Mouse (Mus musculus): Measurements from ENCODE around the gene Aftph.
"Not testable (repeated sequence)": the region's sequence is repeated elsewhere in the genome, so short reads cannot be mapped to it uniquely, and the experiment has no call there.

Gene Aftph

GRCm38 (mm10) chr11:20741201-20742100 lies at the start of gene Aftph:
Aftph (minus strand) TSS chr11:20741589.
- peak; percentile 97 to 99 for DNase-seq (ENCODE audit: low spot score in 2 of 2)

GRCm38 (mm10) chr11:20789015-20789414 lies 47.6 kb upstream of the Aftph start:
- no peak for DNase-seq (ENCODE audit: low spot score in 2 of 2)

DNA sequence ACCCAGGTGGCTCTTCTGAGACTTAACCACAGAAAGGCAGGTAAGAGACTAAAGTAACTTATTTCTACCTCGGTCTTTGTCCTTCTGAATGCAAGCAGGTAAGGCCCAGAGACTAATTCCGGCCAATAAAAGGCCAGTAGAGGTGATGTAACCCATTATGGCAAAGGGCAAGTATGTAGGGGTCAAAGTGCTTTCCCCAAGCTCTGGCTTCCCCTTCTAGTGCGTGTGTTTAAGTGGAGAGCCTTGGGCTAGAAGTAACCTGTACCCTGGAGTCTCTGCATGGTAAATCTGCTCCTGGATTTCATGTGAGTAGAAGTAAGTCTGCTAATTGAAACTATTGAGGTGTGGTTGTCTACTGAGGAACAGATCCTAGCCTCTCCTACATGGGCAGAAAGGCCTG lies 46.7 kb upstream of the Aftph start:
- no peak for DNase-seq (ENCODE audit: low spot score in 2 of 2)

GRCm38 (mm10) chr11:20786191-20786590 lies 44.8 kb upstream of the Aftph start:
- no peak for DNase-seq (ENCODE audit: low spot score in 2 of 2)

DNA sequence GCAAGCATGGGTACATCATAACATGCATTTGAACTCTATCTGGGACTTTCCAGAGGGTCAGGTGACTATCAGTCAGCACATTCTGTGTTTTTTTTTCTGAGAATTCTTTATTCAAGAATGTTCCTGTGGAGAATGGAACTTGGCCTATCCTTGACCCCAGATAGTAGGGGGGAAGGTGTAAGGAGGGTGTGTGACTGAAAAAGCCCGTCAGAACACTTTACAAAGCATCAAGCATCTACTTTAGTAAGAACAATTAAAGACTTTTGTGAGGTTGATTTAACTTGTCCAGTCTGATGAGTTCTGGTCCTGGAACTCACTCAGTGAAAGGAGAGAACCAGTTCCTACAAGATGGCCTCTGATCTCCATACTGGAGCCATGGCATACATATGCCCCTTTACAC lies 43.8 kb upstream of the Aftph start:
- DNase-seq (ENCODE audit: low spot score in 2 of 2): no peak

DNA sequence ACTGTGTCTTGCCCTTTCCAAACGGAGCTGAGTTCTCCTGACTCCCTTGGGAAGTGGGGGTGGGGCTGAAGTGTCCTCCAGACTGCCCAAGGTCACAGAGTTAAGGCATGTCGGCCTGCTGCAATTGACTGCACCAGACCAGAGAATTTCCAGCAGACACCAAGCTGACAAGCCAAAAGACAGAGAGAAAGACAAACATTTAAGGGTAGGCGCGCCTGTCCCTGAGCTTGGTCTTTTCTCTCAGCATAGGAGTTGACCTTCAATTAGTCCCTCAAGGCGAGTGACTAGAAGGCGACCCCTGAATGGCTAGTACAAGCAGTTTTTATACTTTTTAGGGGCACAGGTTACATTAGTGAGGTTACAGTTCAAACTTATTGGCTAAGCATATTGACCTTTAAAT lies 43.4 kb upstream of the Aftph start:
- no peak for DNase-seq (ENCODE audit: low spot score in 2 of 2)

DNA sequence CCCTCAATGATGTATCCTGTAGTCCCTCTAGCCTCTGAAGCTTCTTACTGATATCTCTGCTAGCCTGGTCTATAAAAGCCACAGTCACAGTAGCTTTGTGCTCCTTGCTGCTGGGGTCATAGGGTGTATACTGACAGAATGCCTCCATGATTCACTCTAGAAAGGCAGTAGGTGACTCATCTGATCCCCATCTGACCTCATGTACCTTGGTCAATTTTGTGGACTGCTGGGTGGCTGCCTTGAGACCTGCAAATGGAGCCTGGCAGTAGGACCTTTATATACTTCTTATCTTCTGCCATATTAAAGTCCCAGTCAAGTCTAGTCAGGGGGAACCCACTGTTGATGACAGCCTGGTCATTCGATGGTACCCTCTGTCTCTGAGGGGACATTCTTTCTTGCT lies 42.1 kb upstream of the Aftph start:
- no peak for DNase-seq (ENCODE audit: low spot score in 2 of 2)

GRCm38 (mm10) chr11:20782620-20783019 lies 41.2 kb upstream of the Aftph start:
- no peak for DNase-seq (ENCODE audit: low spot score in 2 of 2)

DNA sequence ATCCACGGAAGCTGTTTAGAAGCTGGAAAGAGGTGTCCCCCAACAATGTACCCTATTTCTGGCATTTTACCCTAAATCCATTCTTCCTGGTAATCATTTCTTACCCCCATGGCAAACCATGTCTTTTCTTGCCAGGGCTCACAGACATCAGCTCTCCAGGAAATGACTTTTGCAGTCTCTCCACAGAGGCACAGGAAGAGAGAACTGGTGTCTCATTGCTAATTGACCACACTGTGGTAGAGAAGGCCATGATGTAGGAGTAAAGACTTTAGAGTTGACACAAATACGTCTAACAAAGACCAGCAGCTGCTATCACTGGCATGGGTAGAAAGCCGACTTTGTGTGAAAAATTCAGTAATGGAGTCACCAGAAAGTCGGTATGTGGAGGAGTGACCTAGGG lies 38.9 kb upstream of the Aftph start:
- DNase-seq (ENCODE audit: low spot score in 2 of 2): no peak

DNA sequence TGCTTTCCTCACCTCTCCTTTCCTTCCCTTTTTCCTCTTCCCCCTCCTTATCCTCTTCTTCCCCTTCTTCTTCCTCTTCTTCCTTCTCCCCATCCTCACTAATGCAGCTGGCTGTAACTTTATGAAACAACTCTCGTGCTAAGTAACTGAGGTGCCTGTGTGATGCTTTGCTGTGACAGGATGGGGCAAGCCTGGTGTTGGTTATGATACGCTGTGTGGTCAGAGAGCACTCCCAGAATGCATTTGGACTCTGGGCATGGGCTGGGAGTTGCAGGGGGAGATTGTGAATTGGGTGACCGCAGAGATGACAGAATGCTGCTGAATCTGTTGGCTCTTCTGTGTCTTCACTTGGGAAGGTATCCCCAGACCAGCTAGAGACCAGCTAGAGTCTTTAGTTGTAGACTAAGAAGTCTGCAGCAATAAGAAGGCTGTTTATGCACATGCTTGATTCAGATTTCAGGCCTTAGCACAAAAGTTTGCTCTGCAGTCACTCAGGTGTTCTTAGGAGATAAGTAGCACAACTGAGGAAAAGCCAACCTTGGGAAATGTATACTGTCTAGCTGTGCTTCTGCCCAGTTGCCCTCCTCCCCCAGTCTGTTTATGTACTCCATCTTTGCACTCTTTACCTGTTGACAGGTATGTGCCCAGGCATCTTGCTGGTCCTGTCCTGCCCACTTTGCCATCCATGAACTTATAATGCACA lies 37.6 kb upstream of the Aftph start:
- peak in 1 of 2 experiments; percentile 10 for DNase-seq (ENCODE audit: low spot score in 2 of 2)

DNA sequence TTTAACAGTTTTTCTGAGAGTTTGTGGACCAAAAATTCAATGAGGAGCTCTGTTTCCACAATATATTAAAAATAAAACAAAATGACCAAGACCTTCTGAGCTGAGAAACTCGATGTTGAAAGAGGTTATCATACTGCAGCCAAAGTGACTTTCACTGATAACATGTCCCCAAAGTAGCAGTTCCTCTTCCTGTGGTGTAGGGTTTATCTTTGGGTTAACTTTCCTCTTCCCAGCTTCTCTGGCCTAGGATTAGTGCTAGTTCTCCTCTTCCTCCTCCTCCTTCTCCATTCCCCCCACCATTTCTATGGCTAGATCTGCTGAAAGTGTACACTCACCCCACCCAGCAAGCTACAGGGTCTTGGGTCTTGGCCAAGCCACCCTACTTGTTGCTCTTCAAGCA lies 36.9 kb upstream of the Aftph start:
- DNase-seq (ENCODE audit: low spot score in 2 of 2): no peak

DNA sequence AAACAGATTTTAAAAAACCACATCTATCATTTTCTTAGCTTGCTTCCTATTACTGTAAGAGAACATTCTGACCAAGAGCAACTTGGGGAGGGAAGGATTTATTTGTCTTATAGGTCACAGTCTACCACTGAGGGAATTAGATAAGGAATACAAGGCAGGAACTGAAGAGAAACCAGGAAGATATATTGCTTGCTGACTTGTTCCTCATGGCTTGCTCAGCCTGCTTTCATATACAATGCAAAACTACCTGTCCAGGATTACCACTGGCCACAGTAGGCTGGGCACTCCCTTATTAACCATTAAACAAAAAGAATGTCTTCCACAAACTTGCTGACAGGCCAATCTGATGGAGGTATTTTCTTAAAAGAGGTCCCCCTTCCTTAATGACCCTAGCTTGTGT lies 35.3 kb upstream of the Aftph start:
- DNase-seq (ENCODE audit: low spot score in 2 of 2): no peak

DNA sequence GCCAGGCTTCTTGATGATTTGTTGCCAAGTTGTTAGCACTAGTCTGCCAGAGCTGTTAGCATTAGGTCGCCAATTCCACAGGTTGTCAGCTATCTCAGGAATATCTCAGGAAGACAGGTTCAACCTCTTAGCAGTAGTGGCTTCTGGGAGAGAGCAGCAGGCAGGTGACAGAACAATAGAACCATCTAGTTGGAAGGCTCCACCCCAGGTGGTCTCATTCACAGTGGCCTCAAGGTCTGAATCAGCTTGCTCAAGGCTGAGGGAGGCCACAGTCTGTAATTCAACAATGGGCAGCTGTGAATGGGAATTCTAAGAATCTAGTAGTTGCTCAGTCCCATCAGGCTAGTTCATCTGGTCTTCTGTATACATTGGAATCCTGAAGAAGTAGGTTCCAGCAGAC lies 31.3 kb upstream of the Aftph start:
- DNase-seq (ENCODE audit: low spot score in 2 of 2): no peak

DNA sequence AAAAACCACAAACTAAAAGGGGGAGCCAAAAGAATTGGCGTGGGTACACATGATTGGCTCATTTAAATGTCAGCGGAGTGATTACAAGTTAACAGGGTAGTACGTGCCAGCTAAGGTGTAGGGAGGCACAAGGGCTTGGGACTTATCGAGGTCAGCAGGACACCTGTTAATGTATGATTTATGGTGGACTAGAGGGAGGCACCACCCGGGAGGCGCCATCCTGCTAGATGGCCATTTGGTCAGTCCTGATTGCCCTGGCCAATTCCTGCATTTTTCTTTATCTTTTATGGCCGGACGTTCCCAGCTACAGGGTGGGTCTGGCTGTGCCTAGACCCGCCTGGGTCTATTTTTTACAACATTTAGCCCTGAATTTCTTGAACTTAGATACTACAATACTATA lies 30.4 kb upstream of the Aftph start:
- DNase-seq (ENCODE audit: low spot score in 2 of 2): not testable (repeated sequence)

GRCm38 (mm10) chr11:20761984-20762383 lies 20.6 kb upstream of the Aftph start:
- DNase-seq (ENCODE audit: low spot score in 2 of 2): not testable (repeated sequence)

- no peak for DNase-seq (ENCODE audit: low spot score in 2 of 2)
Observed at GRCm38 (mm10) chr11:20750573-20750972, 9.2 kb upstream of the Aftph start.

- no peak for DNase-seq (ENCODE audit: low spot score in 2 of 2)
Observed at GRCm38 (mm10) chr11:20743353-20743752, 2.0 kb upstream of the Aftph start.

GRCm38 (mm10) chr11:20742361-20742897 lies 1.0 kb upstream of the Aftph start:
- DNase-seq (ENCODE audit: low spot score in 2 of 2): no peak

GRCm38 (mm10) chr11:20740481-20741200 lies 748 bp downstream of the Aftph start:
- peak in 1 of 2 experiments; percentile 43 for DNase-seq (ENCODE audit: low spot score in 2 of 2)

DNA sequence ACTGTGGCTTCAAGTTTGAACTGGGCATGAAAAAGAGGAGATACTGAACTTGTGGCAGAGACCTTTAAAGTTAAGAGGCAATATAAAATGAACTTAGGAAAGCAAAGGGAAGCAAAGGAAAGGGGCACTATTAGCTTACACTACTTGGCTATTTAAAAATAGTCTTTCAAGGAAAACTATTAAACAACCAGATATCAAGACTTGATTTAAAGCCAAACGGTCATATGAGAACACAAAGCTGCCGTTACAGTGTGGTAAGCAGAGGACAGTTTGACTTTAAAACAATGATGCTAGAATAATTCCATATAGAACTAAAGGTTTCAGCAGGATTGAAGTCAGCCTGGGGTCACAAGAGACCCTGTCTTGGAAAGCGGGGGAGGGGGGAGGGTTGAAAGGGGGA lies 7.3 kb downstream of the Aftph start:
- DNase-seq (ENCODE audit: low spot score in 2 of 2): no peak

- DNase-seq (ENCODE audit: low spot score in 2 of 2): no peak
Observed at GRCm38 (mm10) chr11:20733486-20734030, 7.8 kb downstream of the Aftph start.

GRCm38 (mm10) chr11:20729403-20729802 lies 12.0 kb downstream of the Aftph start:
- DNase-seq (ENCODE audit: low spot score in 2 of 2): no peak

Measured in urinary bladder, postnatal 4 days (tissue).